Mouse (Mus musculus) heart, embryonic 16.5 days (tissue): ENCODE measurements around the gene Olfml2b. TPM values are rescaled to one million over a fixed set of nuclear protein-coding genes. Genes with fewer than 3 reads are reported as not detected.

ENCODE experiments used
- ATAC-seq: fragments of 200-750 bp; cut with Nextera tagmentation; replicated peaks from 2 replicates; pipeline ENCODE4 v1.8.0; 2017; ENCODE audit warnings: moderate number of reproducible peaks; ENCODE audit not compliant: insufficient read depth, low FRiP score; ENCODE audit errors: extremely low read depth
- H3K27ac ChIP-seq: fragments of 300-500 bp; sonication (generic); 2 replicates; pipeline ENCODE4 v1.5.1; 2014; ENCODE audit warnings: mild to moderate bottlenecking, low read length, control low read depth, moderate library complexity
- H3K27me3 ChIP-seq: fragments of 300-500 bp; sonication (generic); 2 replicates; pipeline ENCODE4 v1.6.1; 2014; ENCODE audit warnings: low read length, mixed read lengths; ENCODE audit not compliant: control insufficient read depth, insufficient read depth
- H3K36me3 ChIP-seq: fragments of 300-500 bp; sonication (generic); 2 replicates; pipeline ENCODE4 v1.6.1; 2014; ENCODE audit not compliant: control insufficient read depth, insufficient read depth
- H3K4me1 ChIP-seq: fragments of 300-500 bp; sonication (generic); 2 replicates; pipeline ENCODE4 v1.6.1; 2014; ENCODE audit warnings: low read length, mixed read lengths; ENCODE audit not compliant: control insufficient read depth, insufficient read depth
- H3K4me2 ChIP-seq: fragments of 300-500 bp; sonication (generic); 2 replicates; pipeline ENCODE4 v1.6.1; 2014; ENCODE audit warnings: low read depth, mild to moderate bottlenecking, control low read depth, low read length
- H3K4me3 ChIP-seq: fragments of 300-500 bp; sonication (generic); 2 replicates; pipeline ENCODE4 v1.5.1; 2014; ENCODE audit warnings: mild to moderate bottlenecking, control low read depth, low read length
- H3K9ac ChIP-seq: fragments of 300-500 bp; sonication (generic); 2 replicates; pipeline ENCODE4 v1.6.1; 2014; ENCODE audit warnings: low read length, control low read depth
- H3K9me3 ChIP-seq: fragments of 300-500 bp; sonication (generic); replicated peaks from 2 replicates; pipeline ENCODE4 v1.6.1; 2016; ENCODE audit warnings: low read length; ENCODE audit not compliant: control insufficient read depth
- WGBS: fragments of 180-500 bp; shearing (Covaris S2); extraction: QIAGEN DNeasy Blood & Tissue Kit; methylation state at CpG from one replicate; pipeline ENCODE4 v1.1.7; 2014; 5-methylcytosine and 5-hydroxymethylcytosine counted together
- polyA plus RNA-seq: library from polyadenylated mRNA; unstranded; fragments of >200 nt; fragmentation: Nextera tagmentation; extraction: Ambion mirVana; gene quantifications from 2 replicates; pipeline ENCODE4 v1.2.1, GENCODE M21; 2015

The Olfml2b gene
- polyA plus RNA-seq, 1 experiment from 2014 or later, result 30.2 TPM

DNA sequence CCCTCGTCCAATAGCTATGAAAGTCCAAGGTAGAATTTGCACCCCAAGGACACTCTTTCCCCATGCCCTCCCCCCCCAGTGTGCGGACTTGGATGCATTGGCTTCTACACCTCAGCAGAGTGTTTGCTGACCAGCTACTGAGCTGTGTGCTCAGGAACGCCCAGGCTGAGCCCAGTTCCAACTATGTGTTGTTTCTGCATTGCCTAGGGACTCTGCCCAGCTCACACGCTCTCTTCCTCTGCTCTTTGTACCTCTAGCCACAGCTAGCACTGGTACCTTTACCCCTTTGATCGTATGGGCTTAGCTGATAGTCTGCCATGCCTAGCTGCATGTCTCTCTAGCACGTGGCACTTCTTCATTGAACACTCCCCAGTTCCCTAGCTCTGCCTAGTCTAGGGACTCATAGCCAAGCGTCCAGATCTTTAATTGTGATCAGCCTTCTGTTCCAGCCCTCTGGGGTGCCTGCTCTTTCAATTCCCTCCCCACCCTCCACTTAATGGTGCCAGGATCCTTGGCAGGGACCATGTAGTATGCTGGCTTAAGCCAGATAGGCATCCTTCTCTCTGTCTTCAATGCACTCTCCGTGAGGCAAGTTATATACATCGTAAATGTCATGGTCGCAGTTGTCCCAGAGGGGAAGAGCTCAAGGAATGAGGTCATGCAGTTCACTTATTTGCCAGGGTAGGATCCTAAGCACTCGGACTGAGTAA, 12.3 kb downstream of the Olfml2b start:
- no peak overlapping the region for H3K27ac ChIP-seq
- 77% methylated on average over 11 of the region's 11 CpGs for WGBS

GRCm38 (mm10) chr1:170657228-170657521, 12.8 kb downstream of the Olfml2b start:
- Histone ChIP-seq H3K27me3 (no peaks in the 10 kb centered on the region), H3K36me3 (peaks cover 3% of the 10 kb centered on the region; the same call in 1 of the 2 replicates), H3K4me2 (no peak overlapping the region), H3K9ac (no peak overlapping the region), H3K9me3 (no peaks in the 10 kb centered on the region), H3K27ac (no peak overlapping the region), H3K4me1 (peaks cover 9% of the 10 kb centered on the region; the same call in 1 of the 2 replicates), H3K4me3 (no peak overlapping the region)
- WGBS, result 59% methylated on average over 2 of the region's 2 CpGs
- ATAC-seq, result no peak

More for the DNA sequence above, 12.3 kb downstream of the Olfml2b start:
- H3K36me3 ChIP-seq, result 0 out of 2 replicates have a peak, but pooled peaks cover 3% of the 10 kb centered on the region
- H3K4me3 ChIP-seq, result no peak overlapping the region
- peaks cover 14% of the 10 kb centered on the region for H3K4me1 ChIP-seq
- no peaks in the 10 kb centered on the region for H3K9me3 ChIP-seq
- no peaks in the 10 kb centered on the region for H3K27me3 ChIP-seq
- no peak overlapping the region for H3K4me2 ChIP-seq
- ATAC-seq, result no peak
- no peak overlapping the region for H3K9ac ChIP-seq

GRCm38 (mm10) chr1:170657643-170658314, 13.4 kb downstream of the Olfml2b start:
- Histone ChIP-seq H3K36me3 (peaks cover 8% of the 10 kb centered on the region; the same call in 1 of the 2 replicates), H3K27me3 (no peaks in the 10 kb centered on the region), H3K9me3 (no peaks in the 10 kb centered on the region), H3K4me3 (no peak overlapping the region), H3K9ac (no peak overlapping the region), H3K27ac (no peak overlapping the region), H3K4me1 (0 out of 2 replicates have a peak, but pooled peaks cover 4% of the 10 kb centered on the region), H3K4me2 (no peak overlapping the region)
- no peak for ATAC-seq
- WGBS, result 57% methylated on average over 13 of the region's 13 CpGs

DNA sequence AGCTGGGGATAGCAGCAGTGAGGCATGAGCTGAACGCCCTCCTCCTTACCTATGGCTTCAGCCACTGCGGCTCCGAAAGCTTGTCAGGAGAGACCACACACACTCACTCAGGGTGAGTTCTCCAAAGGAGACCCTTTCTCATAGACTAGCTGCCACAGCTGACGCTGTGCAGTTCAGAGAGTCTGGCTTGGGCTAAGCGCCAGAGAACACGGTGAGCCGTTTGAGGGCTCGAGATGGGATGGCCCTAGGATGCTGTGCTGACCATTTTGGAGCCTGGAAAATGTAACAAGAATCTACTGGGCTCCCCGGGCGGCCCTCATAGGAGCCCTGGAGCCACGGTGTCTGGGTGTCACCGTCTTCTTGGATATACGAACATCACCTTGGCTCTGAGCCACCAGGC, 14.9 kb downstream of the Olfml2b start:
- Histone ChIP-seq H3K4me2 (no peak overlapping the region), H3K4me1 (0 out of 2 replicates have a peak, but pooled peaks cover 4% of the 10 kb centered on the region), H3K9me3 (no peaks in the 10 kb centered on the region), H3K9ac (no peak overlapping the region), H3K36me3 (peaks cover 12% of the 10 kb centered on the region; the same call in 1 of the 2 replicates), H3K27me3 (no peaks in the 10 kb centered on the region), H3K27ac (no peak overlapping the region), H3K4me3 (no peak overlapping the region)
- WGBS, result 56% methylated on average over 13 of the region's 13 CpGs
- ATAC-seq, result no peak

- no peak for ATAC-seq
- WGBS, result 83% methylated on average over 11 of the region's 11 CpGs
- Histone ChIP-seq H3K9me3 (no peaks in the 10 kb centered on the region), H3K27ac (no peak overlapping the region), H3K27me3 (no peaks in the 10 kb centered on the region), H3K36me3 (peaks cover 25% of the 10 kb centered on the region), H3K4me3 (no peak overlapping the region), H3K9ac (no peak overlapping the region), H3K4me2 (no peak overlapping the region), H3K4me1 (no peaks in the 10 kb centered on the region)
Observed at GRCm38 (mm10) chr1:170664620-170665185, 20.4 kb downstream of the Olfml2b start.

GRCm38 (mm10) chr1:170665200-170665599, 20.9 kb downstream of the Olfml2b start:
- no peak overlapping the region for H3K9ac ChIP-seq
- no peaks in the 10 kb centered on the region for H3K27me3 ChIP-seq
- no peak overlapping the region for H3K27ac ChIP-seq
- no peaks in the 10 kb centered on the region for H3K4me1 ChIP-seq
- 82% methylated on average over 7 of the region's 7 CpGs for WGBS
- no peak for ATAC-seq
- H3K9me3 ChIP-seq, result no peaks in the 10 kb centered on the region
- H3K4me2 ChIP-seq, result no peak overlapping the region
- H3K4me3 ChIP-seq, result no peak overlapping the region
- peaks cover 30% of the 10 kb centered on the region for H3K36me3 ChIP-seq

- Histone ChIP-seq H3K9me3 (no peaks in the 10 kb centered on the region; the same call in none of the 2 replicates), H3K9ac (no peak overlapping the region), H3K27ac (no peak overlapping the region), H3K27me3 (no peaks in the 10 kb centered on the region), H3K4me3 (no peak overlapping the region), H3K36me3 (peaks cover 24% of the 10 kb centered on the region), H3K4me1 (peaks cover 9% of the 10 kb centered on the region; the same call in 1 of the 2 replicates), H3K4me2 (no peak overlapping the region)
- ATAC-seq, result no peak
- 65% methylated on average over 9 of the region's 9 CpGs for WGBS
Observed at GRCm38 (mm10) chr1:170674184-170674775, 29.9 kb downstream of the Olfml2b start.

DNA sequence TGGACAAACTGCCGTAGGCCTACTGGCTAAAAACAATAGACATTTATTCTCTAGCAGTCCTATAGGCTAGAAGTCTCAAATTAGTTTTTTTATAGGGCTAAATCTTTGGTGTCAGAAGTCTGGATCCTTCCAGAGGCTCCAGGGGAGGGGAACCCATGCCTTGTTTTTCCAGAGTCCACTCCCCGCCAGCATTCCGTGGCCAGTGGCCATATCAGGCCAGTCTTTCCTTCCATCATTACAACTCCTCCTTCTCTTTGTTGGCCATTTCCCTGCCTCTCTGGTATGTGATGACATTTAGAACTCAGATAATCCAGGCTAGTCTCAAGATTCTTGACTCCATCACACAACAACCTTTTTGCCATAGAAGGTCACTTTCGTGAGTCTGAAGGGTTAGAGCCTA, 33.3 kb downstream of the Olfml2b start:
- H3K27me3 ChIP-seq, result no peaks in the 10 kb centered on the region
- no peak overlapping the region for H3K27ac ChIP-seq
- no peak overlapping the region for H3K4me3 ChIP-seq
- no peak overlapping the region for H3K4me2 ChIP-seq
- ATAC-seq, result no peak; the same call in 1 of the 2 replicates
- H3K4me1 ChIP-seq, result peaks cover 6% of the 10 kb centered on the region; the same call in 1 of the 2 replicates
- H3K9me3 ChIP-seq, result no peaks in the 10 kb centered on the region; the same call in 1 of the 2 replicates
- 75% methylated on average over 4 of the region's 4 CpGs for WGBS
- peaks cover 15% of the 10 kb centered on the region for H3K36me3 ChIP-seq
- H3K9ac ChIP-seq, result no peak overlapping the region
